Mouse (Mus musculus): ENCODE measurements around the gene Ly6g6e. TPM values are rescaled to one million over a fixed set of nuclear protein-coding genes. Genes with fewer than 3 reads are reported as not detected.

Gene Ly6g6e
- total and polyA plus RNA-seq, 3 experiments: 0.23 TPM; not detected in 2

GRCm38 (mm10) chr17:35058911-35059892, 17.5 kb upstream of the Ly6g6e start, which contains the start of gene Ddah2:
Ddah2 (plus strand) TSS chr17:35059035.
- Histone ChIP-seq H3K4me3 (ENCODE audit: control insufficient read depth in 1 of 2, insufficient read depth in 1 of 2, low read depth in 2 of 2, low read length in 2 of 2) (peak within 1 kb of the TSS; percentile 36 to 52), H3K9me3 (replicated peaks; ENCODE audit: insufficient read depth, low read length) (no peaks in the 10 kb centered on the region), H3K79me2 (ENCODE audit: control insufficient read depth, insufficient read depth, low read length, poor library complexity) (peaks cover 4% of the 10 kb centered on the region; the same call in 1 of the 2 replicates), H3K4me1 (ENCODE audit: control insufficient read depth in 1 of 2, insufficient read depth in 2 of 2, low read length in 2 of 2) (no peaks in the 10 kb centered on the region; a peak in 1 of 4 replicates), H3K9ac (ENCODE audit: control insufficient read depth, low read depth, low read length, poor library complexity, severe bottlenecking) (peak within 1 kb of the TSS; percentile 54), H3K36me3 (ENCODE audit: control insufficient read depth in 1 of 2, insufficient read depth in 2 of 2, low read length in 2 of 2) (peaks cover 8 to 13% of the 10 kb centered on the region in 2 experiments), H3K27ac (ENCODE audit: control insufficient read depth, low read depth, low read length) (no peak within 1 kb of the TSS), H3K27me3 (ENCODE audit: control insufficient read depth in 1 of 2, insufficient read depth in 2 of 2, low read length in 2 of 2) (no peaks in the 10 kb centered on the region)
- DNase-seq (ENCODE audit: low read depth, low spot score): peak; percentile 79
- TF ChIP-seq EP300 (IDR thresholded peaks at IDR 0.05; ENCODE audit: low read depth in 1 of 2, low read length in 2 of 2) (no peak), ZC3H11A (IDR thresholded peaks at IDR 0.05; ENCODE audit: low read depth, low read length) (peak; percentile 58), MEF2A (IDR thresholded peaks at IDR 0.05; ENCODE audit: extremely low read depth, insufficient replicate concordance, low read depth, low read length, poor library complexity, severe bottlenecking) (no peak), RAD21 (IDR thresholded peaks at IDR 0.05; ENCODE audit: low read depth, low read length) (peak; percentile 70), JUND (IDR thresholded peaks at IDR 0.05; ENCODE audit: low read depth, low read length) (no peak), ETS1 (IDR thresholded peaks at IDR 0.05; ENCODE audit: low read depth, low read length) (no peak), MAZ (IDR thresholded peaks at IDR 0.05; ENCODE audit: low read depth, low read length) (peak; percentile 23; the same call in 1 of the 2 replicates), POLR2AphosphoS5 (IDR thresholded peaks at IDR 0.05; ENCODE audit: borderline replicate concordance, low read depth, low read length) (no peak), CTCF (IDR thresholded peaks at IDR 0.05 in 2 of 3, conservative IDR thresholded peaks at IDR 0.05 in 1 of 3; ENCODE audit: control insufficient read depth in 1 of 3, insufficient read depth in 1 of 3, low read depth in 2 of 3, low read length in 3 of 3, poor library complexity in 1 of 3, severe bottlenecking in 1 of 3) (peak in 2 of 3 experiments; percentile 71 to 86; a peak in 5 of 6 replicates), ZNF384 (IDR thresholded peaks at IDR 0.05; ENCODE audit: low read depth, low read length) (no peak), MXI1 (IDR thresholded peaks at IDR 0.05; ENCODE audit: low read depth, low read length) (peak; percentile 35; the same call in 1 of the 2 replicates), TCF12 (IDR thresholded peaks at IDR 0.05; ENCODE audit: low read depth, low read length) (no peak), HCFC1 (IDR thresholded peaks at IDR 0.05; ENCODE audit: low read depth, low read length) (0 out of 2 replicates have a peak, but pooled peaks have one; percentile 21), SMC3 (IDR thresholded peaks at IDR 0.05; ENCODE audit: low read depth, low read length) (peak; percentile 57), POLR2A (IDR thresholded peaks at IDR 0.05; ENCODE audit: control insufficient read depth in 1 of 2, insufficient read depth in 1 of 2, low read depth in 1 of 2, low read length in 2 of 2, poor library complexity in 1 of 2) (peak in 1 of 2 experiments; percentile 47; a peak in 1 of 4 replicates), SIN3A (IDR thresholded peaks at IDR 0.05; ENCODE audit: low read length) (peak; percentile 51), POLR2AphosphoS2 (IDR thresholded peaks at IDR 0.05; ENCODE audit: low read length) (peak; percentile 95), MAX (IDR thresholded peaks at IDR 0.05; ENCODE audit: low read length) (0 out of 2 replicates have a peak, but pooled peaks have one; percentile 36), ZMIZ1 (IDR thresholded peaks at IDR 0.05; ENCODE audit: low read depth, low read length) (no peak)
